Mouse (Mus musculus): ENCODE measurements at regions not wholly inside any gene's neighbourhood (a gene's known extent, or its start where the extent isn't known, plus 50 kb on each side); places are given as distances from the start of the nearest gene placed in this dataset.

- TF ChIP-seq CTCF (IDR thresholded peaks at IDR 0.05; ENCODE audit: control insufficient read depth, insufficient read depth, low read length) = no peak
- TF ChIP-seq POLR2A (IDR thresholded peaks at IDR 0.05; ENCODE audit: borderline replicate concordance, control insufficient read depth, low read depth, low read length) = no peak
Observed at GRCm38 (mm10) chr12:58825139-58825921, 186.5 kb downstream of the Sec23a start.
